Mouse (Mus musculus): Measurements from ENCODE around the gene Rnf225. TPM values are rescaled to one million over a fixed set of nuclear protein-coding genes. Genes with fewer than 3 reads are reported as not detected.

Rnf225 gene
- total RNA-seq, 2 experiments from 2014 or later = 0.22 to 0.51 TPM

DNA sequence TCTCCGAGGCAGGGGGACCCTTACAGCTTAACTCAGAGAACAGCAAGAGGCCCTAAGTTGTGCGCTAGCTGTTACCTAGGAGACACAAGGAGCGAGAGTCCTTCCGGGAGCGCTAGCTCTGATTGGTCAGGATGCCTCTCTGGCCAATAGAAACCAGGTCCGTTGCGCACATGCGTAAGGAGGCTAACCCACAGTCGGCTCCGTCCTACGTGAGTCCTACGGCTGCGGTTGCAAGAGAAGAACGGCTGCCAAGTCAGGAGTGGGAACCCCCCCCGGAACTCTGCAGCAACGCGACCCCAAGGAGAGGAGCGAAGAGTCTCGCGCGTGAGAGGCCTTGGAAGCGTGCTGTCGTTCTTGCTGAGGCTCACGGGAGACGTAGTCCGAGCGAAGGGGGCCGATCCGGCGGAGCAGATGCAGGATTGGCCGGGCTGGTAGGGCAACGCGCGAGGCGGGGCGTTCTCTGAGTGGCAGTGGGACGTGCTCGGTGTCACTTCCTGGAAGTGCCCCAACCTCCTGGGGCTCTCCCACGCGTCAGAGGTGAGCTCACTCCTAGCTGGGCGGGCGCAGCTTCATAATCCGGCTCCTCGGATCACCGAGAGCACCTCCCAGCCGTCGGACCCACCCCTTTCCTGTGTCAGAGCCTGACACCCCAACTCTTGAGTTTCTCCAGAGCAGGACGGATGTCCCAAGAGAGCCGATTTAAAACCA is 50.6 kb downstream of the Rnf225 start, which contains the start of gene Zfp446:
Gene Zfp446 (plus strand): TSS at position 167 of the 708 bp plus-strand sequence.
- DNase-seq = peak; percentile 97 to 99
- intact Hi-C loops (cut with DNase I) = loop anchor here (2.0 kb wide), 1 partner anchor 31 kb away; no protein-coding TSS in a partner anchor

GRCm38 (mm10) chr7:12978931-12979722 is 51.9 kb downstream of the Rnf225 start:
- DNase-seq = no peak
- intact Hi-C loops (cut with DNase I) = loop anchor here (2.0 kb wide), 1 partner anchor 30 kb away; no protein-coding TSS in a partner anchor

- intact Hi-C loops (cut with DNase I) = loop anchor here (2.0 kb wide), 1 partner anchor 29 kb away; no protein-coding TSS in a partner anchor
- no peak for DNase-seq
Measured at GRCm38 (mm10) chr7:12979776-12980175, 52.6 kb downstream of the Rnf225 start.

DNA sequence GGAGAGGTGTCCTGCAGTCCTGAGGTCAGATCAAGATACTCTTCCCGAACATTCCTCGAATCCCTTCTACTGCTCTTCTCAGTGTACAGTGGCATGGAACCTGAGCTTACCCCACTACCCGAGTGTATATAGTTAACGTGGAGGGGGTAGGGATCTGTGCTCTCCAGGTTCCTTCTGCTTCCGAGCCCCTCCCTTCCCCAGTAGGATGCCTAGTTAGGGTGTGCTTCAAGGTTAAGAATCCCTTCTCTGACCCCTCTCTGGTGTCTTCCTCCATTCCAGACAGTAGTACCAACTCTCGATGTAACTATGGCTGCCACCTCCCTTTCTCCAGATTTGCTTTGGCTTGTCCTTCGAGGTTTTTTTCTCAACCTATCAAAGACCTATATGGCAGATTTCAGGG is 53.1 kb downstream of the Rnf225 start:
- intact Hi-C loops (cut with DNase I) = no loop called here
- no peak for DNase-seq

Other genes with a start within 250 kb of the Rnf225 start
- gene Vmn2r55, start 242.4 kb upstream of the Rnf225 start, total RNA-seq (2021) = not detected
- not detected for gene Vmn2r56, start 192.4 kb upstream of the Rnf225 start, total RNA-seq (2021)
- gene Zscan18, start 123.8 kb upstream of the Rnf225 start, total RNA-seq (2021) = under 1 TPM; 0.87 to 0.91 TPM
- 1 to 10 TPM; 3.6 to 4.3 TPM for gene Zfp329, start 108.6 kb upstream of the Rnf225 start, total RNA-seq (2021)
- 1 to 10 TPM; 6.4 to 8.2 TPM for gene Zfp110, start 92.7 kb upstream of the Rnf225 start, total RNA-seq (2021)
- 1 to 10 TPM; 1.3 to 2.0 TPM for gene Zfp128, start 46.2 kb upstream of the Rnf225 start, total RNA-seq (2021)
- gene Zscan22, start 29.6 kb upstream of the Rnf225 start, total RNA-seq (2021) = 1 to 10 TPM; 2.4 to 2.8 TPM
- 100 to 1,000 TPM; 473 to 557 TPM for gene Rps5, start 5.1 kb upstream of the Rnf225 start, total RNA-seq (2021)
- 1 to 10 TPM; 1.7 to 2.2 TPM for gene Zfp324, start 38.4 kb downstream of the Rnf225 start, total RNA-seq (2021)
- 1 to 10 TPM; 1.7 to 2.5 TPM for gene Zfp446, start 50.4 kb downstream of the Rnf225 start, total RNA-seq (2021)
- not detected for gene Slc27a5, start 70.8 kb downstream of the Rnf225 start, total RNA-seq (2021)
- gene Trim28, start 71.7 kb downstream of the Rnf225 start, total RNA-seq (2021) = 10 to 100 TPM; 62.1 to 63.2 TPM
- 1 to 10 TPM; 3.9 to 4.0 TPM for gene Zbtb45, start 82.6 kb downstream of the Rnf225 start, total RNA-seq (2021)
- 10 to 100 TPM; 68.7 to 83.7 TPM for gene Chmp2a, start 107.4 kb downstream of the Rnf225 start, total RNA-seq (2021)
- gene Ube2m, start 110.9 kb downstream of the Rnf225 start, total RNA-seq (2021) = 100 to 1,000 TPM; 131 TPM
- gene Mzf1, start 127.3 kb downstream of the Rnf225 start, total RNA-seq (2021) = under 1 TPM; 0.57 to 0.74 TPM
- gene Vmn1r85, start 167.8 kb downstream of the Rnf225 start, total RNA-seq (2021) = not detected
- not detected for gene Vmn1r86, start 192.5 kb downstream of the Rnf225 start, total RNA-seq (2021)
- not detected for gene Vmn1r87, start 212.7 kb downstream of the Rnf225 start, total RNA-seq (2021)
- gene Vmn1r88, start 232.2 kb downstream of the Rnf225 start, total RNA-seq (2021) = under 1 TPM in 1 of 2 experiments, not detected in 1; 0.13 TPM

Data from gastrocnemius, postnatal 36 days (tissue).